Mouse (Mus musculus) ES-E14 (cell line): ENCODE measurements at regions not wholly inside any gene's neighbourhood (a gene's known extent, or its start where the extent isn't known, plus 50 kb on each side); places are given as distances from the start of the nearest gene placed in this dataset.

Experiments
- DNase-seq: peaks from one replicate; pipeline ENCODE4 v3.0.0-alpha.2; 2013; ENCODE audit warnings: low read depth, low spot score
- H3K27ac ChIP-seq: 2 replicates; pipeline ENCODE4 v1.5.1; 2012; ENCODE audit warnings: low read depth, mild to moderate bottlenecking, low read length, moderate library complexity, mixed read lengths; ENCODE audit not compliant: poor library complexity, insufficient read depth, severe bottlenecking
- H3K36me3 ChIP-seq: 2 replicates; pipeline ENCODE4 v1.6.1; 2012; ENCODE audit warnings: mild to moderate bottlenecking, low read length, moderate library complexity, mixed read lengths; ENCODE audit not compliant: control insufficient read depth, poor library complexity, insufficient read depth, severe bottlenecking
- H3K4me1 ChIP-seq, 2 experiments: fragments of 150-350 bp in 1 of 2; sonication (generic) in 1 of 2; 2 replicates each; pipeline ENCODE4 v1.6.1; 2012; ENCODE audit warnings: low read length in 2 of 2, mild to moderate bottlenecking in 1 of 2, mixed read lengths in 1 of 2; ENCODE audit not compliant: control insufficient read depth in 2 of 2, insufficient read depth in 2 of 2, poor library complexity in 1 of 2
- H3K4me3 ChIP-seq, 2 experiments: fragments of 150-350 bp in 1 of 2; sonication (generic) in 1 of 2; 2 replicates each; pipeline ENCODE4 v1.5.1; 2012; ENCODE audit warnings: low read length in 2 of 2, low read depth in 1 of 2, mild to moderate bottlenecking in 1 of 2, mixed read lengths in 1 of 2; ENCODE audit not compliant: insufficient read depth in 1 of 2, poor library complexity in 1 of 2, severe bottlenecking in 1 of 2
- H3K9ac ChIP-seq: 2 replicates; pipeline ENCODE4 v1.6.1; 2012; ENCODE audit warnings: low read depth, mild to moderate bottlenecking, low read length, mixed read lengths; ENCODE audit not compliant: poor library complexity, insufficient read depth, severe bottlenecking
- H3K9me3 ChIP-seq: fragments of 150-350 bp; sonication (generic); 2 replicates; pipeline ENCODE4 v1.6.1; 2012; ENCODE audit warnings: low read depth, mild to moderate bottlenecking, low read length; ENCODE audit not compliant: control insufficient read depth, insufficient read depth
- CHD2 ChIP-seq: IDR thresholded peaks from 2 replicates; pipeline ENCODE4 v1.6.1; 2014; ENCODE audit warnings: mild to moderate bottlenecking, low read depth, low read length, inconsistent platforms
- HCFC1 ChIP-seq: IDR thresholded peaks from 2 replicates; pipeline ENCODE4 v1.6.1; 2012; ENCODE audit warnings: low read length, inconsistent platforms, borderline replicate concordance; ENCODE audit not compliant: insufficient read depth
- MAFK ChIP-seq: IDR thresholded peaks from 2 replicates; pipeline ENCODE4 v1.6.1; 2014; ENCODE audit warnings: mild to moderate bottlenecking, low read depth, low read length, inconsistent platforms; ENCODE audit not compliant: insufficient read depth
- ZC3H11A ChIP-seq: IDR thresholded peaks from 2 replicates; pipeline ENCODE4 v1.6.1; 2012; ENCODE audit warnings: low read depth, mild to moderate bottlenecking, inconsistent platforms, low read length, borderline replicate concordance
- ZNF384 ChIP-seq: IDR thresholded peaks from 2 replicates; pipeline ENCODE4 v1.6.1; 2012; ENCODE audit warnings: low read depth, low read length, inconsistent platforms
- in situ Hi-C, 2 experiments: fragments of 600-800 bp; cut with MboI; formaldehyde crosslinking; loops; one replicate each; pipeline ENCODE4 v1.15.1; 2025; ENCODE audit warnings: low sequenced_read_pairs in 2 of 2, inconsistent platforms in 1 of 2; ENCODE audit not compliant: unreplicated experiment in 2 of 2

GRCm38 (mm10) chr3:16929846-16930245, 923.6 kb upstream of the Gm5150 start:
- H3K27ac ChIP-seq, result no peak overlapping the region
- H3K4me1 ChIP-seq, result no peaks in the 10 kb centered on the region
- H3K9me3 ChIP-seq, result no peaks in the 10 kb centered on the region
- TF ChIP-seq CHD2 (no peak), ZNF384 (no peak), MAFK (no peak), HCFC1 (no peak), ZC3H11A (no peak)
- no peak for DNase-seq
- H3K36me3 ChIP-seq, result no peaks in the 10 kb centered on the region
- H3K4me3 ChIP-seq, result no peak overlapping the region
- no peak overlapping the region for H3K9ac ChIP-seq
- in situ Hi-C loops, result no loop called here

DNA sequence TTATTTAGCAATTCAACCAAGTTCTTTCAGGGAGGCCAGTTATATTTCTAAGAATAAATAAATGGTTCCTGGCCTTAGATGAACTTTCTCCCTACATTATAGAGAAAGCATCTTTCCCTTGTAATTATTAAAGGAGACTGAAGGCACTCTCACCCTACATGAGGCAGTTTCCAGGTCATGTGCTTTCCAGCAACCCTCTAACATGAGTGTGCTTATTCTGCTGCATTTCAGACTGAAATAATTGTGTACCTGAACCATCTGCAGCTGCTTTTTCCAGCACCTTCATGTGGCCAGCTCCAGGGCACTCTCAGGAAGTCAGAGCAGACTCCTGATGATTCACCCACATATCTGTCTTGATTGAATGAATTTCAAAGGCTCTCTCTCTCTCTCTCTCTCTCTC, 917.8 kb upstream of the Gm5150 start:
- no peak for TF ChIP-seq CHD2
- TF ChIP-seq HCFC1, result no peak
- TF ChIP-seq ZNF384, result no peak
- TF ChIP-seq ZC3H11A, result no peak
- TF ChIP-seq MAFK, result no peak
- H3K4me3 ChIP-seq, result no peak overlapping the region
- no peaks in the 10 kb centered on the region for H3K9me3 ChIP-seq
- no peak overlapping the region for H3K9ac ChIP-seq
- H3K4me1 ChIP-seq, result no peaks in the 10 kb centered on the region
- no peak for DNase-seq
- no peaks in the 10 kb centered on the region for H3K36me3 ChIP-seq
- in situ Hi-C loops, result no loop called here
- no peak overlapping the region for H3K27ac ChIP-seq

GRCm38 (mm10) chr3:16923234-16923914, 917.1 kb upstream of the Gm5150 start:
- Histone ChIP-seq H3K9ac (no peak overlapping the region), H3K4me1 (no peaks in the 10 kb centered on the region), H3K9me3 (no peaks in the 10 kb centered on the region), H3K27ac (no peak overlapping the region), H3K4me3 (no peak overlapping the region), H3K36me3 (no peaks in the 10 kb centered on the region)
- in situ Hi-C loops, result no loop called here
- TF ChIP-seq HCFC1 (no peak), MAFK (no peak), CHD2 (no peak), ZNF384 (no peak), ZC3H11A (no peak)
- DNase-seq, result no peak

- Histone ChIP-seq H3K4me1 (no peaks in the 10 kb centered on the region), H3K36me3 (no peaks in the 10 kb centered on the region), H3K27ac (no peak overlapping the region), H3K9ac (no peak overlapping the region), H3K9me3 (no peaks in the 10 kb centered on the region), H3K4me3 (no peak overlapping the region)
- no peak for DNase-seq
- no peak for TF ChIP-seq CHD2
- in situ Hi-C loops, result no loop called here
These were observed 915.1 kb upstream of the Gm5150 start for GRCm38 (mm10) chr3:16921330-16921729.

- Histone ChIP-seq H3K9me3 (no peaks in the 10 kb centered on the region), H3K27ac (no peak overlapping the region), H3K4me3 (no peak overlapping the region), H3K4me1 (no peaks in the 10 kb centered on the region), H3K9ac (no peak overlapping the region), H3K36me3 (no peaks in the 10 kb centered on the region)
- no peak for DNase-seq
- TF ChIP-seq HCFC1 (no peak), ZNF384 (no peak), CHD2 (no peak), ZC3H11A (no peak), MAFK (no peak)
- in situ Hi-C loops, result no loop called here
These were observed 912.1 kb upstream of the Gm5150 start for GRCm38 (mm10) chr3:16918374-16918773.
